Mouse (Mus musculus) heart, adult 2 months (tissue): ENCODE measurements around the gene Bivm.

Experiments
- CTCF ChIP-seq: fragments of 200-600 bp; IDR thresholded peaks from 2 replicates; pipeline ENCODE4 v1.8.1; 2022; ENCODE audit warnings: antibody characterized with exemption, mild to moderate bottlenecking, moderate library complexity
- EP300 ChIP-seq: fragments of 200-500 bp; IDR thresholded peaks from 2 replicates; pipeline ENCODE4 v1.6.1; 2011; ENCODE audit warnings: low read depth, low read length, control low read depth; ENCODE audit not compliant: insufficient read depth
- POLR2A ChIP-seq: fragments of 200-500 bp; IDR thresholded peaks from 2 replicates; pipeline ENCODE4 v1.6.1; 2011; ENCODE audit warnings: mild to moderate bottlenecking, low read depth, low read length, control low read depth; ENCODE audit not compliant: insufficient read depth

GRCm38 (mm10) chr1:44129929-44130581 lies 11.3 kb downstream of the Bivm start:
- TF ChIP-seq CTCF: no peak
- no peak for TF ChIP-seq POLR2A
- TF ChIP-seq EP300: no peak
